Mouse (Mus musculus): ENCODE results near the gene Akap5. TPM values are rescaled to one million over a fixed set of nuclear protein-coding genes. Genes with fewer than 3 reads are reported as not detected.

The Akap5 gene
- total RNA-seq (2014; fragmentation: Nextera tagmentation): 1.1 and 1.4 TPM in 2 replicates
- total RNA-seq (2017): 1.2 and 1.3 TPM in 2 replicates
- polyA plus RNA-seq (2012): 0.08 and 0.20 TPM in 2 replicates

DNA sequence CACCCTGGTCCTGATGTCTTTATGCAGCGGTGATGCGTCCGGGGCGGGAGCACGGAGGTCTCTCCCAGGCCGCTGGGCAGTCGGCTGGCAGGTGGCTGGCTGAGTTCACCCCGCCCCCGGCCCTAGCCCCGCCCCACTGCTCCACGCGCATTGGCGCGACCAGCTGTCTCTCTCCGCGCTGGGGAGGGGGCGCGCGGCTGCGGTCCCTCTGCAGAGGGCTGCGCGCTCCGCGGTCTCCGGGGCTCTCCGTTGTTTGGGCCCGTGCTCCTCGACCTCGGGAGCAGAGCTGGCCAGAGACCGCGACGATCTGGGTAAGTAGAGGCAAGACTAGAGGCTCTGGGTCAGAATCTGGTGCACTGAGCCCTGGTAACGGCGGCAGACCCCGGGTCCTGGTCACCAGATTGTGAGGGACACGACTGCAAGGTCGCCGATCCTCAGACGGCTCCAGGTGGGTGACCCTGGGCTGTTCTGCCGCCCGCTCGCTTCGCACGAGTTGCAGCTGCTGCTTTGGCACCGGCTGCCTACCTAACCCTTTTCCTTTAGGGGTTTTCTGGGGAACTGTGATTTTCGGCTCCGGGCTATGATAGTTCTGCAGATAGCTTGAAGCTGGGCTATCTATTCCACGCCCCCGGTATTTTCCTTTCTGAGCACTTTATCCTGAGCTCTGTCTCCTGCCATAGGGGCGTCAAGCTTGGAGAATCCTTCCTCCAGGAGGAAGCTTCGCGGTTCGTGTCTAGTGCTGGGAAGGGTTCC, at the start of gene Akap5:
Gene Akap5 (plus strand): TSS at position 213 of the 753 bp plus-strand sequence.
- no peak for ATAC-seq (ENCODE audit: extremely low read depth, insufficient number of reproducible peaks, low FRiP score, poor library complexity, severe bottlenecking)
- no peak within 1 kb of the TSS for H3K4me3 ChIP-seq (ENCODE audit: low read depth, low read length)

DNA sequence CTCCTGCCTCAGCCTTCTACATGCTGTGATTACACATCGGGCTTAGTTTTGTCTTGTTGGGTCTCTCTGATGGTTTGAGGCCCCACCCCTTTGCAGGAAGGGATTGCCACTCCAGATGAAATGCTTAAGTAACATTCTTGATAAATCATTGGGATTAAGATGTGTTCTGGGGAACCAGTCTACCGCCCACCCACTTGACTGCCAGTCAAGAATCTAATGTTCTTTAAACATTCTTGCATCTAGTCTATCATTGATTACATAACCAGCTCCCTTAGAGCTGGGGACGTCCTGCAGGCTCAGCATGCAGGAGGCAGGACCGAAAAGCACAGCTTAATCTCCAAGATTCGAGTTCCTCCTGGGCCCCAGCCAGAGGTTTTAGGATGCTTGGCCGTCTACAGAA, 46.5 kb upstream of the Akap5 start:
- no peak for ATAC-seq (ENCODE audit: extremely low read depth, insufficient number of reproducible peaks, low FRiP score, poor library complexity, severe bottlenecking)
- peaks cover 100% of the 10 kb centered on the region for H3K36me3 ChIP-seq (replicated peaks)
- TF ChIP-seq TAL1 (conservative IDR thresholded peaks at IDR 0.05; ENCODE audit: low read depth, low read length) (no peak), GATA2 (IDR thresholded peaks at IDR 0.05; ENCODE audit: borderline replicate concordance, low read depth, low read length) (no peak), POLR2AphosphoS5 (IDR thresholded peaks at IDR 0.05; ENCODE audit: insufficient replicate concordance, low read depth, low read length) (no peak), GATA1 (IDR thresholded peaks at IDR 0.05; ENCODE audit: borderline replicate concordance, low read length) (no peak), CTCF (IDR thresholded peaks at IDR 0.05; ENCODE audit: low read depth, low read length) (no peak)

More for the DNA sequence above, at the start of gene Akap5:
- peaks cover 91% of the 10 kb centered on the region for H3K36me3 ChIP-seq (replicated peaks)
- H3K4me1 ChIP-seq (ENCODE audit: insufficient read depth, low read depth, low read length): peaks cover 33% of the 10 kb centered on the region
- TF ChIP-seq POLR2AphosphoS5 (IDR thresholded peaks at IDR 0.05; ENCODE audit: insufficient replicate concordance, low read depth, low read length) (no peak), GATA2 (IDR thresholded peaks at IDR 0.05; ENCODE audit: borderline replicate concordance, low read depth, low read length) (no peak), CTCF (IDR thresholded peaks at IDR 0.05; ENCODE audit: low read depth, low read length) (no peak), TAL1 (conservative IDR thresholded peaks at IDR 0.05; ENCODE audit: low read depth, low read length) (no peak), GATA1 (IDR thresholded peaks at IDR 0.05; ENCODE audit: borderline replicate concordance, low read length) (no peak)
- H3K27me3 ChIP-seq (ENCODE audit: insufficient read depth, low read length): no peaks in the 10 kb centered on the region
- H3K9me3 ChIP-seq (replicated peaks): no peaks in the 10 kb centered on the region
- no peak for DNase-seq (ENCODE audit: low spot score)

DNA sequence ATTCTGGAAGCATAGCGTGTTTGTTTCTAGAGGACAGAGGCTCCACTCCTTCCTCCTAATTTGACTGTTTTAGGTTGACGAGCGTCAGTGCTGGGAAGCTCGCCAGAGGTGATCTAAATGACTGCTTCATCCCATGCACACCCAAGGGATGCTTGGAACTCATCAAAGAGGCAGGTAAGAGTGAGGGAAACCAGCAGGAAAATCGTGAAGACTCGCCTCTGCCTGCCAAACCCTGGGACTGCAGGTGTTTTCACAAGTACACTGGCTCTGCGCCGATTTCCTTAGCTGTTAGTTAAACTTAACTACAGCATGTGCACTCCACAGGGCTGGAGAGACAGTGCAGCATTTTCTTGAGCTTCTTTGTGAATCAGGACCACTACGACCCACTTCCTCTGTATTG, 44.1 kb upstream of the Akap5 start:
- Histone ChIP-seq H3K36me3 (replicated peaks) (peaks cover 99% of the 10 kb centered on the region), H3K27me3 (ENCODE audit: insufficient read depth, low read length) (no peaks in the 10 kb centered on the region), H3K4me3 (ENCODE audit: low read depth, low read length) (no peak overlapping the region), H3K9me3 (replicated peaks) (no peaks in the 10 kb centered on the region), H3K4me1 (ENCODE audit: insufficient read depth, low read depth, low read length) (peaks cover 13% of the 10 kb centered on the region)
- TF ChIP-seq TAL1 (conservative IDR thresholded peaks at IDR 0.05; ENCODE audit: low read depth, low read length) (no peak), CTCF (IDR thresholded peaks at IDR 0.05; ENCODE audit: low read depth, low read length) (no peak), POLR2AphosphoS5 (IDR thresholded peaks at IDR 0.05; ENCODE audit: insufficient replicate concordance, low read depth, low read length) (0 out of 2 replicates have a peak, but pooled peaks have one; percentile 47), GATA2 (IDR thresholded peaks at IDR 0.05; ENCODE audit: borderline replicate concordance, low read depth, low read length) (no peak), GATA1 (IDR thresholded peaks at IDR 0.05; ENCODE audit: borderline replicate concordance, low read length) (no peak)
- ATAC-seq (ENCODE audit: extremely low read depth, insufficient number of reproducible peaks, low FRiP score, poor library complexity, severe bottlenecking) (no peak), DNase-seq (ENCODE audit: low spot score) (no peak)

More for the DNA sequence above, 46.5 kb upstream of the Akap5 start:
- no peak overlapping the region for H3K4me3 ChIP-seq (ENCODE audit: low read depth, low read length)
- H3K4me1 ChIP-seq (ENCODE audit: insufficient read depth, low read depth, low read length): peaks cover 26% of the 10 kb centered on the region
- DNase-seq (ENCODE audit: low spot score): no peak
- no peaks in the 10 kb centered on the region for H3K9me3 ChIP-seq (replicated peaks)
- no peaks in the 10 kb centered on the region for H3K27me3 ChIP-seq (ENCODE audit: insufficient read depth, low read length)

DNA sequence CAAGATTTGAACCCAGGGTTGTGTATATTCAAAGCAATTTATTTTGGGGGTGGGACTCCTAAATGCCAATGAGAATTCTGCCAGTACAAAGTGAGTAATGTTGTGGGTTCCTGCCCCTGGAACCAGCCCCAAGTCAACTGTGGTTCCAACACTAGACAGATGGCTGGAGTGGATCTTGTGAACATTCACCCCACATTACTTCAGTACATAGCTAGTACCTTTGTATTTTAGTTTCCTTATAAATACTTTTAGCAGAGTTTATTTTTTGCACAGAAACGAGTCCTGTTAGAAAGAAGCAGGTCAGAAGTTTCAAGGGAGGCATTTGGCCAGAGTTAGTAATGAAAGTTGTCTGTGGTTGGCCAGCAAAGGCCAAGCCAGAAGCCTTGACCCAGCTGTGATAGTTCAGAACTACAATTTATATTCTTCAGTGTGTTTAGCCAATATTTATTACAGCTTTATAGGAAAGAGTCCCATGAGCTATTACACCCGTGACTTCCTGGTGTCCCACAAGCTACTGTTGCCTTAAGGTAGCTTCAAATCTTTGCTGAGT, 43.5 kb upstream of the Akap5 start:
- TF ChIP-seq GATA1 (IDR thresholded peaks at IDR 0.05; ENCODE audit: borderline replicate concordance, low read length) (no peak), GATA2 (IDR thresholded peaks at IDR 0.05; ENCODE audit: borderline replicate concordance, low read depth, low read length) (no peak), POLR2AphosphoS5 (IDR thresholded peaks at IDR 0.05; ENCODE audit: insufficient replicate concordance, low read depth, low read length) (no peak), TAL1 (conservative IDR thresholded peaks at IDR 0.05; ENCODE audit: low read depth, low read length) (no peak), CTCF (IDR thresholded peaks at IDR 0.05; ENCODE audit: low read depth, low read length) (no peak)

DNA sequence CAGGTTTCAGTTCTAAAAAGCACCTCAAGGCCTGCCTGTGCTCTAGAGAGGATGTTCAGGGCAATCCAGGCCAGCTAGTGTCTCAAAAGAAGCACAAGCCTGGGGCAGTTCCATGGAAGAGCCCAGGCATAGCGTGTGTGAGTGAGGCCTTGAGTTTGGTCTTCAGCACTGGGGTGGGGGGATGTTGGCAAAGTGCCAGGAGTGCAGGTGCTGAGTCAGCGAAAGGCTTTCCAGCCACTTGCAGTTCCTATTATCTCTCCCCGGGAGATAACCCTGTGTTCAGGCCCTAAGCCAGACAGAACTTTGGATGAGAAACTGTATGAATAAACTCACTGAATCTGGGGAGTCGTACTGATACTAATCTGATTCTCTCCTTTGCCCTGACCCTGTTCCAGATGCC, 42.6 kb upstream of the Akap5 start:
- Histone ChIP-seq H3K4me1 (ENCODE audit: insufficient read depth, low read depth, low read length) (peaks cover 13% of the 10 kb centered on the region), H3K9me3 (replicated peaks) (no peaks in the 10 kb centered on the region), H3K36me3 (replicated peaks) (peaks cover 95% of the 10 kb centered on the region), H3K27me3 (ENCODE audit: insufficient read depth, low read length) (no peaks in the 10 kb centered on the region), H3K4me3 (ENCODE audit: low read depth, low read length) (no peak overlapping the region)
- ATAC-seq (ENCODE audit: extremely low read depth, insufficient number of reproducible peaks, low FRiP score, poor library complexity, severe bottlenecking) (no peak), DNase-seq (ENCODE audit: low spot score) (no peak)
- TF ChIP-seq GATA2 (IDR thresholded peaks at IDR 0.05; ENCODE audit: borderline replicate concordance, low read depth, low read length) (no peak), CTCF (IDR thresholded peaks at IDR 0.05; ENCODE audit: low read depth, low read length) (no peak), POLR2AphosphoS5 (IDR thresholded peaks at IDR 0.05; ENCODE audit: insufficient replicate concordance, low read depth, low read length) (no peak), TAL1 (conservative IDR thresholded peaks at IDR 0.05; ENCODE audit: low read depth, low read length) (no peak), GATA1 (IDR thresholded peaks at IDR 0.05; ENCODE audit: borderline replicate concordance, low read length) (no peak)

More for the DNA sequence above, 43.5 kb upstream of the Akap5 start:
- Histone ChIP-seq H3K36me3 (replicated peaks) (peaks cover 99% of the 10 kb centered on the region), H3K9me3 (replicated peaks) (no peaks in the 10 kb centered on the region), H3K27me3 (ENCODE audit: insufficient read depth, low read length) (no peaks in the 10 kb centered on the region), H3K4me1 (ENCODE audit: insufficient read depth, low read depth, low read length) (peaks cover 13% of the 10 kb centered on the region), H3K4me3 (ENCODE audit: low read depth, low read length) (no peak overlapping the region)
- ATAC-seq (ENCODE audit: extremely low read depth, insufficient number of reproducible peaks, low FRiP score, poor library complexity, severe bottlenecking) (no peak), DNase-seq (ENCODE audit: low spot score) (no peak)

DNA sequence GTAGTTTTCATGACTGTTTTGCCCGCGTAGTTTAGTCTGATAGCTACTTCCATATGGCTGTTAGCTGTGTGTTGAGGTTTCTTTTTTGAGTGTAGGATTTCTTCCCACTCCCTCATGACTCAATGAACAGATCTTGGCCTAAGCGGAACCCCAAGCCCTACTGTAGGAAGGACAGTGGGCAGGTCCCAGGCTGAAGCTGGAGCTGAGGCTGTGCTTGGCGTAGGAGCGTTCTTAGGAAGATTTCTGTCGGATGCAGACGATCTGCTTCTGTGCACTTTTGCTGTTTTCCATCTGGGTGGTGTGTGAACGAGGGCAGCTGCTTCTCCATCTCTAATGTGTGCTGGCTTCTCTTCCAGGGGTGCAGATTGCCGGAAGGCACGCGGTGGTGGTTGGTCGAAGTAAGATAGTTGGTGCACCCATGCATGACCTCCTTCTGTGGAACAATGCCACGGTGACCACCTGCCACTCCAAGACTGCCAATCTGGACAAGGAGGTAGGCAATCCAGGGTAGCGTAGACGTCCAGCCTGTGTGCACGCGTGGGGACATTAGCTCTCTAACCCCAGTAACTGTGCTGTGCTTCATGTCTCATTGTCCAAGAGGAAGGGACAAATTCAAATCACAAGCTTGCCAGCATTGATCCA, 42.0 kb upstream of the Akap5 start:
- Histone ChIP-seq H3K4me3 (ENCODE audit: low read depth, low read length) (no peak overlapping the region), H3K9me3 (replicated peaks) (no peaks in the 10 kb centered on the region), H3K27me3 (ENCODE audit: insufficient read depth, low read length) (no peaks in the 10 kb centered on the region), H3K4me1 (ENCODE audit: insufficient read depth, low read depth, low read length) (peaks cover 12% of the 10 kb centered on the region), H3K36me3 (replicated peaks) (peaks cover 95% of the 10 kb centered on the region)
- DNase-seq (ENCODE audit: low spot score) (no peak), ATAC-seq (ENCODE audit: extremely low read depth, insufficient number of reproducible peaks, low FRiP score, poor library complexity, severe bottlenecking) (no peak)
- TF ChIP-seq GATA1 (IDR thresholded peaks at IDR 0.05; ENCODE audit: borderline replicate concordance, low read length) (no peak), TAL1 (conservative IDR thresholded peaks at IDR 0.05; ENCODE audit: low read depth, low read length) (no peak), GATA2 (IDR thresholded peaks at IDR 0.05; ENCODE audit: borderline replicate concordance, low read depth, low read length) (no peak), POLR2AphosphoS5 (IDR thresholded peaks at IDR 0.05; ENCODE audit: insufficient replicate concordance, low read depth, low read length) (no peak), CTCF (IDR thresholded peaks at IDR 0.05; ENCODE audit: low read depth, low read length) (no peak)
